Mouse (Mus musculus) spleen, embryonic (tissue): ENCODE measurements around the gene Wbp2nl.
"Not testable (repeated sequence)": the region's sequence is repeated elsewhere in the genome, so short reads cannot be mapped to it uniquely, and the experiment has no call there.

Experiments
- CTCF ChIA-PET: fragments of 350-600 bp; sonication (Branson Sonifier 250); formaldehyde crosslinking; loops from one replicate; lab custom pipeline; 2022; lab: Charles Lee

The Wbp2nl gene

DNA sequence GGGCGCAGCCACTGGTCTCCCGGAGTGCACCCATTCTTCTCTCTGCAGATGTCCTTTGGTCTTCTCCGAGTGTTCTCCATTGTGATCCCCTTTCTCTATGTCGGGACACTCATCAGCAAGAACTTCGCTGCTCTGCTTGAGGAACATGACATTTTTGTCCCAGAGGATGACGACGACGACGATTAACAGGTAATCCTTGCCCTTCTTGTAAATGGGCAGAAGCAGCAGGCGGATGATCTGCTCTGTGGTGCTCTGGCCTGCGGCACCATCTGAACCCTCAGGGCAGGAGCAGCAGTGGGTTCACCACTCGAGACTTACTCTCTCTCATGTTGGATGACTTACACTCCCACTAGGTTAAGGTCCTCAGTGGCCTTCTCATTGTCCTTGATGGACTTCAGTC is 49.1 kb downstream of the Wbp2nl start:
- CTCF ChIA-PET, result no interaction called here

- CTCF ChIA-PET, result interaction anchor here (0.6 kb wide), 1 partner anchor 1277 kb away, joined by 3 read pairs; no protein-coding TSS in a partner anchor
Measured at GRCm38 (mm10) chr15:82348258-82348998, 49.7 kb downstream of the Wbp2nl start.

DNA sequence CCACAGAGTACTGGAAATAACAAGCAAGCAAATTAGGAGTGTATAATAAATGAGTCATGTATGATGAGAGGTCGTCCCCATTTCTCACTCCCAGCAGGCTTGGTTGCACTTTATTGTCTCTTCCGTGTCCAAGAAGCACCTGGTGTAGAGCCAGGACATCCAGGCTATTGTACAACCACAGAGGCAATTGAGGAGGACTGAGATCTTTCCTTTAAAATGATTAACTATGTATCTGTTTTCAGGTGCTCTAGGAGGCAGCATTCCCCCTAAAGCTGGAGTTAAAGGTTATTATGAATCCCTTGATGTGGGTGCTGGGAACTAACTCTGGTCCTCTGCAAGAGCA is 50.2 kb downstream of the Wbp2nl start:
- CTCF ChIA-PET, result interaction anchor here (0.6 kb wide), 1 partner anchor 1277 kb away, joined by 3 read pairs; no protein-coding TSS in a partner anchor

DNA sequence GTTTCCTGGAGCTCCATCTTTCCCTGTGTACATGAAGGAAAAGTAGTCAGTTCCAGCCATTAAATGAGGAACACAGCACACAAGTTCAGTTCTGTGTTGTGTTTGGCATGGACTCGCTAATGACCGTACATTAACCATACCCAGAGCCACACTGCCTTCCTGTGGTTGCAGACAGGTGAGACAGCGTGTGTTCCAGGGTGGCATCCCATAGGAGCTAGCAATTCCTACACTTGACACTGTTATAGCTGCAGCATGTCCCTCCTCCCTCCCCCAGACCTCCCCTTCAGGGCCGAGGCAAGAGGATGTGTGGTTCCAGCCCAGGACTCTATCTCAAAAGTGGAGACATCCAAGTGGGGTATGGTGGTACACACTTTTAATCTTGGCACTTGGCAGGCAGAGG is 51.6 kb downstream of the Wbp2nl start:
- CTCF ChIA-PET, result no interaction called here

- CTCF ChIA-PET, result no interaction called here
Measured at GRCm38 (mm10) chr15:82351480-82351879, 52.7 kb downstream of the Wbp2nl start.

GRCm38 (mm10) chr15:82353078-82353744 is 54.5 kb downstream of the Wbp2nl start:
- CTCF ChIA-PET, result no interaction called here

DNA sequence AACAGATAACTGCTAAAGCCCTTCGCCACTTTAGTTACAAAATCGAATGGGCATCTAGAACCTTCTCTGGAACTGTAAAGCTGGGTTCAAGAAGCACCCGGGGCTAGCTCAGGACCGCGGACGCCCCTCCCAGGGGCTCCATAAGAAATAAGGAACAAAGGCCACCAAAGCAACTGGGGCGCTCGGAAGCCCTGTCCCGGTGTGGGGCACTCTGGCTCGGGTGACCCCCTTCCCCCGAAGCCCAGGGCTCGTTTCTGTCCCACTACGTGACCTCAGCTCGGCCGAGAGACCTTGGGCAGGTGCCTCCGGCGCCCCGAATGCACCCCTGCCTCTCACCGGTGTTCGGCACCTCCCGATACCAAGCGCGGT is 55.0 kb downstream of the Wbp2nl start:
- CTCF ChIA-PET, result no interaction called here

DNA sequence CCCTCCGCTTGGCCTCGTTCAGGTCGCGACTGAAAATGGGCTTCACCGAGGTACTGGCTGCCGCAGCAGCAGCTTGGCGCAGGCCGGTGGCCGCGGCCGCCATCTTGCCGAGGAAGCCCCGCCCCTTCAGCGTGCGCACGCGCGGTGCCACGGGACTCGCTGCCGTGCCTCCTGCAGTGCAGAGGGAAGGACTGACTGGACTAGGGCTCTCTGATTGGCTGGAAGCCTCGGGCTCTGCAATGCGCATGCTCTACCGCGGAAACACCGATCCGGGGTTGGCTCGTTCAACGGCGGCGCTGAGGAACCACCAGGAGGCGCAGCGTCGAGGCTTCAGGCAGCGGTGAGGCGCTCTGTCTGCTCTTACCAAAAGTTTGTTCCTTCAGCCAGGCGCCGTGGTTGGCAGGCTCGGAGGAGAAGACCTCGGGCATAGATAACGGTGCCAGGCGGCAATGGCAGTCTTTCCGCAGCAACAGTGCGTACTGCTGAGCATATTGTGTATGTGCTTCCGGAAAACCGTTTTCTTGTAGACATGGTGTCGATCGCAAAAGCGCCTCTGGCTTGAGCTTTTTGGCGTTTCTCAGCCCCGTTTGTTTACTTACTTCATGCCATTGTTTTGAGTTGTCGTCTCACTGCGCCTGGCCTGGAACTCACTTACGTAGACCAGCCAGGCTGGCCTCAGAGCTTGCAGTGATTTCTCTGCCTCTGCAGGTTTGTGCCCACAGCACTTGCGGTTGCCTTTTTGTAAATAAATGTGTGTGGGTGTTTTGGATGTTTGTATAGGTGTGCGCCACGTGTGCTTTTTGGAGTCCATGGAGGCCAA is 55.6 kb downstream of the Wbp2nl start, which contains the start of gene Ndufa6:
Ndufa6 (minus strand) TSS at position 197 of the 820 bp plus-strand sequence.
- CTCF ChIA-PET, result no interaction called here

DNA sequence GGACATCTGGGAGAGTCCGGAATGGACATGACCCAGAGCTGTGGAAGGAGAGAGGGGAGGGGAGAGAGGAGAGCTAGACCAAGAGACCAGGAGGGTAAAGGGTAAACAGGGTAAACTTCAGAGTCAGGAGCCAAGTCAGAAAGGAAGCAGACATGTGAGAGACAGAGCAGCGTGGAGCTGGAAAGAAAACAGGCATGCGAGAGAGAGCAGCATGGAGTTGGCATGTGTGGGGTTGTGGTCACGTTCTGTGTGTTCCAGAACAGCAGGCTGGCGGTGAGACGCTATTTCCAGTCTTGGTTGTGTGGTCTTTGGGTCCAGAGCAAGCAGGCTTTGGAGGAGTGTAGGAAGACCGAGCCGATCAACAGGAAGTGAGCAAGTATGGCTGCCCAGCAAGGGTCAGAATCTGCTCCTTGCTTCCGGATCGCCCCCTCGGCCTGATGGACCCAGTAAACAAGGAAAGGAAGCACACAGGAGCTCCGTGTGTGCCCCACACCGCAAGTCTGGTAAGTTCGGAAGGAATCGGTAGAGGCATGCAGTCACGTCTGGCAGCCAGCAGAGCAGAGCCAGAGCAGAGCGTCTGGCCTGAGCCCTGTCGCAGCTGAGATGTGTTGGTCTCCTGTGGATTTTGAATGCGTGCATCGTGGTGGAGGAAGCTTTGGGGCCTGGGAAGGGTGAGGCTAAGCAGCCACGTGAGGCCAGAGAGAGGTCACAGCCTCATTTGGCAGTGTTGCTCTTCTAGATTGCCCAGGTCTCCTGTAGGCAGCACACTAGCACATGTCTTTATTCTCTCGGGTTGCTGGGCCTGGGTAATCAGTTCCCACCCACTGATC is 59.9 kb downstream of the Wbp2nl start:
- CTCF ChIA-PET, result no interaction called here

GRCm38 (mm10) chr15:82361459-82362018 is 62.8 kb downstream of the Wbp2nl start:
- CTCF ChIA-PET, result no interaction called here

GRCm38 (mm10) chr15:82362234-82362633 is 63.5 kb downstream of the Wbp2nl start:
- CTCF ChIA-PET, result no interaction called here

DNA sequence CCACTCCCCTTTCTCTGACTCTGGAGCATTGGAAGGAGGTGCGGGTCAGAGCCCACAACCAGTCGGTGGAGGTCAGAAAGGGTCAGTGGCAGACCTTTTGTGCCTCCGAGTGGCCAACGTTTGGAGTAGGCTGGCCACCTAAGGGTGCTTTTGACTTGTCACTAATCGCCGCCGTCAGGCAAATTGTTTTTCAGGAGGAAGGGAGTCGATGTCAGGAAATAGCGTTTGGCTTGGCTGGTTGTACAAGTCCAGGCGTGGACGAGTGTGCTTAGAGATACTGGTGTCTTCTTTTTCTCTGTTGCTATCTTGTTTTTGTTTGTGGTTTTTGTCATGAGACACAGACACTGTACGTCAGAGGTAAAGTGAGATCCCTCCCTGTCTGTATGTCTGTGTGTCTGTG is 65.0 kb downstream of the Wbp2nl start:
- CTCF ChIA-PET, result not testable (repeated sequence)
